Mouse (Mus musculus): ENCODE measurements around the gene Cacna1e.

The Cacna1e gene

GRCm38 (mm10) chr1:154686861-154687260 lies 197.4 kb downstream of the Cacna1e start:
- CTCF ChIA-PET: no interaction called here
- POLR2A ChIA-PET: no interaction called here

- ChIA-PET POLR2A (no interaction called here), CTCF (no interaction called here)
Measured at GRCm38 (mm10) chr1:154683477-154684106, 200.7 kb downstream of the Cacna1e start.

DNA sequence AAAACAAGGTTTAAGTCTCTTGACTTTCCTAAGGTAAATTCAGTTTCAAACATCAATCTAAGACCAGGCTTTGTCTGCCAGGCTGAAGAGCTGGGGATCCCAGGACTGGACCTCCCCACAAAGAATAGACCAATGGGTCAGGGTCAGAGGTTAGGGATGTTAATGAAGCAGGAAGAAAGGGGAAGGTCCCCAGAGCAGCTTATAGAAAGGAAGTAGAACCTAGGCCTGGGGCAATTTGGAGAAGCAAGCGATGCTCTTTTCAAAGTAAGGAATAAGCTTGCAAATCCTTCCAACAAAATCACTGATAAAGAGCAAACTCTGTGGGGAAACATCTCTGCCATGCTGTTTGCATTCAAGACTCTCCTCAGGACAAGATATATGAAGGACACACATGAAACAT lies 205.3 kb downstream of the Cacna1e start:
- CTCF ChIA-PET: no interaction called here
- POLR2A ChIA-PET: no interaction called here

DNA sequence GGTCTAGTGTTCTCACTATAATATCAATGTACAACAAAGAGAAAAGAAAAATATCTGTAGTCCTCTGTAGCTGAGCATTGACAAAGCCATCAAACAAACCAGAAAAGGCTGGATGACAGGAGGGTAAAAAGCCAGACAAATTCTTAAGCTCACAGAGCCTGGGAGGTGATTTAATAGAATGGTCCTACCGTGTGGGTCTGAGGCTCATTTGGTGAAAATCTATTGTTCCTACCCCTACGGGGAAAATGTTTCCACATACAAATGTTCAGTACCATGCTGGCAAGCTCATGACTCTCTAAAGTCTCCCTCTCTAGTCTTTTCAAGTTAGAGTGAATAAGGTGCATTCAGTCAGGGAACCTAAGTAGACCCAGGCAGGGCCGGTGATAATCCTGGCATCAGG lies 206.2 kb downstream of the Cacna1e start:
- CTCF ChIA-PET: no interaction called here

GRCm38 (mm10) chr1:154677677-154678076 lies 206.6 kb downstream of the Cacna1e start:
- CTCF ChIA-PET: no interaction called here
- POLR2A ChIA-PET: interaction anchor here in 1 of 4 experiments (0.6 kb wide), 1 partner anchor 661 kb away, joined by 7 read pairs; no protein-coding TSS in a partner anchor

More for the DNA sequence above, 206.2 kb downstream of the Cacna1e start:
- POLR2A ChIA-PET: interaction anchor here in 1 of 4 experiments (0.6 kb wide), 1 partner anchor 662 kb away, joined by 7 read pairs; no protein-coding TSS in a partner anchor

GRCm38 (mm10) chr1:154663721-154664120 lies 220.6 kb downstream of the Cacna1e start:
- CTCF ChIA-PET: no interaction called here
- POLR2A ChIA-PET: no interaction called here

DNA sequence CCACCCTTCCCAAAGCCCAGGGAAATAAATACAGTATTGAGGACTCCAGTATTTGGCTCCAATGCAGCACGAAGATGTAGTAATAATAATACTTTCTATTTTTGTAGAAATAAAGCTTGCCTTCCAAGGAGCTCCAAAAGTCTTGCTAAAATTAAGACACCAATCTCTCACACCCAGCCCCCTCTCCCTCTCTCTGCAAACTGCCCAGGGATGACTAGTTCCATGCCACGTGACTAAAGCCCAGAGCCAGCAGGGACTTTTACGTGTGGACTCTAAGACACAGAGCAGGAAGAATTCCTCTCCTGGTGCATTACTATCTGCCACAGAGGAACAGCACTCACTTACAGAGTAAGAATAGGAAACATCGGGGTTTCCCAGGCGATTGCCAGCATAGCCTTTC lies 222.3 kb downstream of the Cacna1e start:
- ChIA-PET CTCF (no interaction called here), POLR2A (no interaction called here)

GRCm38 (mm10) chr1:154661221-154661864 lies 223.0 kb downstream of the Cacna1e start:
- POLR2A ChIA-PET: interaction anchor here in 1 of 4 experiments (1.0 kb wide), 1 partner anchor 16 kb away, joined by 3 read pairs; no protein-coding TSS in a partner anchor
- CTCF ChIA-PET: no interaction called here

DNA sequence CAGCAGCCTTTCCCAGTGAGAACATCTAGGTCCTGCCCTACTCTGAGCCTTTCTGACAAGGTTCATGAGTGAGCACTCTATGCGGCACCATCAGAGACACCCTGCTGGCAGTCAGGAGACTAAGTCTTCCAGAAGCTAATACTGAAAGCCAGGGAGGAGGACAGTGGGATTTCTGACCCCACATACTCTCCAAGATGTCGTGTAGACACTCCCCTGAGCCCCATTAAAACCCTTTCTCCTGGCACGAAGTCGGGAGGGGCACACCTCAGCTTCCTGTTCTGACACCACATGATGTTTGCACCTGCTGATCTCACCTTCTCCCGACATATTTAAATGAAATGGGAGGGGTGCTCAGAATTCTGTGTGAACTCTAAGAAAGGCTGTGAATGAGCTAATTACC lies 226.9 kb downstream of the Cacna1e start:
- ChIA-PET CTCF (no interaction called here), POLR2A (no interaction called here)

DNA sequence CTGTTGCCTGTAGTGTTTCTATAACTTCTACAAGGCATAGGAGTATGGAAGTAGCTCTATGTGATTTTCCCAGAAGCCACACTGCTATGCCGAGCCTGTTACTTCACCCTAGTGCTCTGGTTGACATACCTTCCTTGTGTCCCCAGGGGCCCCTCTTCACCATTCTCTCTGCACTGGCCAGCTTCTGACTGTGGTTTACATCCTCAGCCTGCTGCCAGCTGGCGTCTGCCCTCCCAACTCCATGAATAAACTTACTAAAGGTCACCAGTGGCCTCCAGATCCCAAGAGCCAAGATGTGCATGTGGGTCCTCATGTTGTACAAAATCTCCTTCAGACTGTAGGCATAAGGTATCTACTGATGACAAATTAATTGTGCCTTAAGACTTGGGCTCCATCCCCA lies 230.3 kb downstream of the Cacna1e start:
- ChIA-PET CTCF (no interaction called here), POLR2A (no interaction called here)

DNA sequence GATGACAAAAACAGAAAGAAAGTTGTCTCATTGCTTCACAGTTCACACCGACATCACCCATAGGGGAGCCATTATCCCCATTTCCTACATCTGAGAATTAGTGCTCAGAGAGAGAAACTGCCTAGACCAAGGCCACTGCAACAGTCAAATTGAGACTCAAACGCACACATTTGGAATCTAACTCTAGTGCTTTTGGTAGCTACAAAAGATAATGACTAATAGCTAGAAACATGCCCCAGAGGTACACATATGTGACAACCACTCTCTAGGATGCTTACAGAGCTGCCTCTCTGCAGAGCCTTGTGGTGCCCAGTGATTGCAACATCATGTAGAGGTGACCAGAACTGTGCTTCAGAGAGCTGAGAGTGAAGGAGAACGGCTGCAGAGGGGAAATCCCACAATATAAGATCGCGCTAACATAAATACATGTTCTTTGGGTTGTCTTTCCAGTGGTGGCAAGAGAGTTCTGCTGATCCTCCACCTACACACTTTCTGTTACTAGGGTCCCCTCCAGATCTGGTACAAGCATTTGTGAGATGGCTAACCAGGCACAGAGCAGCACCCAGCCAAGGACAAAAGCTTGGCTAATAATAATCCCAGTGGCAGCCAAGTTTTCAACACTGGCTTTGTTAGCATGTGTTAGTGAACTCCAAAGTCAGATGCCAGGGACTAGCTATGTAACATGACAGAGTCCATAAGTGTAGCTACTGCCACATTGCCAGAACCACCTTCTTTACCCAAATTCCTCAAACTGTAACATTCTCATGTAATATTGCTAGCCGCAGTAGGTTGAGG lies 237.9 kb downstream of the Cacna1e start:
- CTCF ChIA-PET: no interaction called here
- POLR2A ChIA-PET: interaction anchor here in 1 of 4 experiments (1.2 kb wide), 1 partner anchor 15 kb away, joined by 3 read pairs; no protein-coding TSS in a partner anchor

DNA sequence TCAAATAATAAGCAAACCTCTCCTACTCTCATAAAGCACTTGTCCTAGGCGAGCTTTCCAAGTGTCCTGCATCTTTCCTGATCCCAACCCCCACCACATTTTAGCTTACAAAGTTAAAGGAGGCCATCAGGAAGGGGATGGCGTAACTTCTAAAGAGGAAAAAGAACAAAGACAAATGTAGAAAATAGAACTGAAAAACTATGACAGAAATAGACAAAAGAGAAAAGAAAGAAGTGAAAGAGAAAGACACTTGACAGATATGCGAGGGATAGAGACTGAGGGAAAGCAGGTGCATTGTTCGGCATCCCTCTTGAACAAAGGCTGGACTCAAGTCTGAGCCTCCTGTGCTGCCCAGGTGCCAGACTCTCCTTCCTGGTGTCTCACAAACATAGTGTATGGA lies 246.5 kb downstream of the Cacna1e start:
- CTCF ChIA-PET: no interaction called here
- POLR2A ChIA-PET: interaction anchor here in 1 of 4 experiments (0.7 kb wide), 1 partner anchor 598 kb away, joined by 3 read pairs; no protein-coding TSS in a partner anchor

GRCm38 (mm10) chr1:154635766-154636165 lies 248.5 kb downstream of the Cacna1e start:
- ChIA-PET CTCF (no interaction called here), POLR2A (no interaction called here)

DNA sequence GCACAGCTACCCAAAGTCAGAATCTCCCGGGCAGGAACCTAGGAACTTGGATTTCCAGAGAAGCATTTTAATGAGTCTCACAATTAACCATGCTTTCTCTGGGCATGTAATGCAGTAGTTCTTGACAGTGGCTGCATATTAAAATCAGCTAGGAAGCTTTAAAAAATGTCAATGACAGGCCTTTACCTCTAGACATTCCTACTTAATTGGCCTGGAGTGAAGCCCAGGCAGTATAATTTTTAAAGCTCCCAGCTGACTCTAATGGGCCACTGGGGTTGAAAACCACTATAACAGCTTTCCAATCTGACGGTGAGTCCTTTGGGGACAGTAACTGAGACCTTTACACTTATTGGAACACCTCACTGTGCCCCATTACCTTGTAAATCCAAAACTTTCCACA lies 251.4 kb downstream of the Cacna1e start:
- POLR2A ChIA-PET: interaction anchor here in 2 of 4 experiments (0.5 to 0.6 kb wide), 2 partner anchors 9 kb away, joined by 3 to 4 read pairs; no protein-coding TSS in a partner anchor
- CTCF ChIA-PET: no interaction called here

DNA sequence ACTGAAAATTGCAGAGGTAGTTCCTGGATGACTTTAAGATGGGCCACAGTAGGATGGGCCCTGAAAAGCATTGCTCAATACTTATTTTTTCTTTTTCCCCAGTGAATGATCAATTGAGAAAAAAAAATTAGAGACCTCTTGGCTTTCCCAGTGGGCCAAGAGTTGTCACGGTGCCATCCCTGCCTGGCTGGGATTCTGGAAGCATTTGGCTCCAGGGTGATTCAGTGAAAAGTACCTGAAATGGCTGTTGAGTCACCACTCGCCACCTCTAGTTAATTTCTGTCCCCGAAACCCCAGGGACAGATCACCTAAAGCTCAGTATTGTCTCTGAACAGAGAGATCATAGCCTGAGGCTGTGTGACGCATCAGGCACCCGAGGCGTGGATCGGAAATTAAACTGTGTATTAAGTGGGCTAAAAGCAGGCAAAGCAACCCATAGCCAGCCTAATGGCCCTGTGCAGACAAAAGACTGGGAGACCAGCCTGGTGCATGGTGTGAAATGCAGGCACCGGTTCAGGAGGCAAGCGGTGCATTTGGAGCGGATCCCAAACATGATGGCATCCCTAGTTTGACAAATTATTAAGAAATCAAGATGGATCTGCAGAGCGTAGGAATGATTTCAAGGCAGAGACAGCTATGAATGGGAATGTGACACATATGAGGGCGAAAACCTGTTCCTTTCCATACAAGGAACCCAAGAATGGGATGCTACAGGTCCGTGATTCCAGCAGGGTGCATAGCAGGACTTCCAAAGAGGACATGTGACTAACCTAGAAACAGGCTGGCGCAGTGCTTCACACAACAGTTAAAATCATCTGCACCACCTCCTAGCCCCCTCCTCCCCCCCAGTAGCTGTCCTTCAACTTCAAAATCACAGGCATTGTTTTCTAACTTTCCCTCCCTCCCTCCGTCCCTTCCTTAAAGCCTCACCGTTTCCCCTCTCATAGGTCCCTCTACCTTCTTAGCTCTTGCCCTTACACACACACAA lies 261.3 kb downstream of the Cacna1e start:
- CTCF ChIA-PET: no interaction called here
- POLR2A ChIA-PET: interaction anchor here in 2 of 4 experiments (0.6 to 0.7 kb wide), 2 partner anchors 10 kb away, joined by 3 to 4 read pairs; no protein-coding TSS in a partner anchor

GRCm38 (mm10) chr1:154617743-154618455 lies 266.4 kb downstream of the Cacna1e start:
- POLR2A ChIA-PET: interaction anchor here in 1 of 4 experiments (1.3 kb wide), 1 partner anchor 22 kb away, joined by 3 read pairs; no protein-coding TSS in a partner anchor
- CTCF ChIA-PET: no interaction called here

- ChIA-PET CTCF (no interaction called here), POLR2A (no interaction called here)
Measured at GRCm38 (mm10) chr1:154615759-154616158, 268.5 kb downstream of the Cacna1e start.

GRCm38 (mm10) chr1:154608516-154608915 lies 275.8 kb downstream of the Cacna1e start:
- CTCF ChIA-PET: no interaction called here

DNA sequence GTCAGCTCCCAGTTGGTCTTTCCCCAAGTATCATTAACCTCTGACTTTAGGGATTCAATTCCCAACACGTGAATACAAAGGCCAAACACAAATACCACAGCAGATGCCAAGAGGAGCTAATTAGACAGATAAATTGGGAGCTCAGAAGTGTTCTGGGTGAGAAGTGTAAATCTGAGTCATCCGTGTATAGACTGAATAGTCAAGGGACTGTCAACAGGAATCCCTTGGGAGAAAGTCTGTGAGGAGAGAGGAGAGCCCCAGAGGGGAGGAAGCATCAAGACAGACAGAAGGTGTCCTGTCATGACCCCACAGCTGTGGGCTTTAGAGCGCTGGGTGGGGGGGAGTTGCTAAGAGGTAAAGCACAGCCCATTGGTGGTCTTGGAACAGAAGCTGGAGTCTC lies 276.9 kb downstream of the Cacna1e start:
- CTCF ChIA-PET: no interaction called here

More at GRCm38 (mm10) chr1:154608516-154608915, 275.8 kb downstream of the Cacna1e start:
- POLR2A ChIA-PET: no interaction called here

More for the DNA sequence above, 276.9 kb downstream of the Cacna1e start:
- POLR2A ChIA-PET: interaction anchor here in 1 of 4 experiments (0.6 kb wide), 1 partner anchor 23 kb away, joined by 3 read pairs; no protein-coding TSS in a partner anchor

Data from embryonic stem cell, embryonic (primary cell).